Mouse (Mus musculus) adrenal gland, postnatal 0 days (tissue): ENCODE measurements around the gene Klf2. TPM values are rescaled to one million over a fixed set of nuclear protein-coding genes. Genes with fewer than 3 reads are reported as not detected.

ENCODE experiments used
- polyA plus RNA-seq: library from polyadenylated mRNA; unstranded; fragments of >200 nt; fragmentation: Nextera tagmentation; extraction: Ambion mirVana; gene quantifications from 2 replicates; pipeline ENCODE4 v1.2.1, GENCODE M21; 2015

The Klf2 gene
- 23.2 and 28.6 TPM in 2 replicates for polyA plus RNA-seq

DNA sequence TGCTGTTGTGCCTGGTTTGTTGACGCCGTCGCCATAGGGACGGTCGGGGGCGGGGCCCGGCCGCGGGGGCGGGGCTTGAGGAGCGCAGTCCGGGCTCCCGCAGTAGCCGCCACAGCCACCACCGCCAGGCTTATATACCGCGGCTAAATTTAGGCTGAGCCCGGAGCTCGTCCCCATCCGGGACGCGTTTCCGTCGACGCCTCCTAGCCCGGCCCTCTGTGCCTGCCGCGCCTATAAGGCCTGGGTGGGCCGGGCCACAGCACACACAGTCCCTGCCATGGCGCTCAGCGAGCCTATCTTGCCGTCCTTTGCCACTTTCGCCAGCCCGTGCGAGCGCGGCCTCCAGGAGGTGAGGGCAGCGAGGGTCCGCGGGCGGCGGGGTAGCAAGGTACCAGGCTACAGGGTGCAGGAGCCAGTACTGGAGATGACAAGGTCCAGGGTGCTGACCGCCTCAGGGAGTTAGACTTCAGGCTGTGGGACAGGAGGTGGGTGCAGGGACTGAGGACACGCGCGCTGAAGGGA is at the start of gene Klf2:
TSS of gene Klf2 (plus strand) at position 233 of the 522 bp plus-strand sequence.

DNA sequence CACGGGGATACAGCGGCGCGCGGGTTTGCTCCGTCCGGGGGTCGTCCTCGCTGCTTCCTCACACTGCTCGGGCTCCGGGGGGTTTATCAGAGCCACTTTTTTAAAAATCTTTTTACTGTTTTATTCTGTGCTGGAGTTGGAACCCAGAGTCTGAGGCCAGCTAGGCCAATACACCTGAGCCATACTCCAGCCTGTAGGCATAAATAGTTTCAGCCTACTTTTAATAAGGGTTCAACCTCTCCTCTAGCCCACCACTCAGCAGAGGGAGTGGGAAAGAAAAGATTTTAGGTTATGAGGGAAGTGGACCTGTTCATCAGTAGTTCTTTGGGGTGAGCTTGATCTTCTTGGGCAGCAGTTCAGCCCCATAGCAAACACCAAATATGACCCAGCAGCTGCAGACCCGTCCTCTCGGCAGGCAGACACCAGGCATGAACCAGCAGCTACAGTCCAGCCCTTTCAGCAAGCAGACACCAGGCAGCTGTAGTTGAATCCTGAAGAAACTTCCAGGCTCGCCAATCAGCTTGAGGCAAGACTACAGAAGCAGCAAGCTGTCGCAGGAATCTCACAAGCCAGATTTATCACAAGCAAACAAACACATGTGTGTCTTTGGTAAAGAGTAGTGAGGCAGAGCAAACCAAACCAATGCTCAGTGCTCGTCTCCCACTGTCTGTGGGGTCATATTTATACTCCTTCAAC is 13.5 kb upstream of the Klf2 start, which contains the start of gene Gm10282:
TSS of gene Gm10282 (minus strand) at position 51 of the 696 bp plus-strand sequence.

Other genes starting within 250 kb of the Klf2 start
- not detected in 2 replicates for gene Olfr373, start 235.9 kb upstream of the Klf2 start, polyA plus RNA-seq
- gene Olfr374, start 212.0 kb upstream of the Klf2 start, polyA plus RNA-seq = 0.03 TPM in 1 of 2 replicates, not detected in the other
- 309 and 335 TPM in 2 replicates for gene Tpm4, start 184.1 kb upstream of the Klf2 start, polyA plus RNA-seq
- gene Rab8a, start 157.8 kb upstream of the Klf2 start, polyA plus RNA-seq = 75.7 and 78.6 TPM in 2 replicates
- 0.17 and 0.26 TPM in 2 replicates for gene Hsh2d, start 129.4 kb upstream of the Klf2 start, polyA plus RNA-seq
- gene Cib3, start 106.2 kb upstream of the Klf2 start, polyA plus RNA-seq = 0.17 and 0.25 TPM in 2 replicates
- not detected in 2 replicates for gene Gm11034, start 105.4 kb upstream of the Klf2 start, polyA plus RNA-seq
- 81.4 and 84.4 TPM in 2 replicates for gene Fam32a, start 99.3 kb upstream of the Klf2 start, polyA plus RNA-seq
- gene Ap1m1, start 79.0 kb upstream of the Klf2 start, polyA plus RNA-seq = 77.1 and 78.9 TPM in 2 replicates
- gene Gm10282, start 13.8 kb upstream of the Klf2 start, polyA plus RNA-seq = 11.5 and 11.9 TPM in 2 replicates
- gene Eps15l1, start 102.4 kb downstream of the Klf2 start, polyA plus RNA-seq = 18.9 and 24.4 TPM in 2 replicates
- 3.6 and 5.1 TPM in 2 replicates for gene Calr3, start 124.8 kb downstream of the Klf2 start, polyA plus RNA-seq
- 8.9 and 9.4 TPM in 2 replicates for gene 1700030K09Rik, start 124.8 kb downstream of the Klf2 start, polyA plus RNA-seq
- 29.3 and 30.1 TPM in 2 replicates for gene Cherp, start 156.2 kb downstream of the Klf2 start, polyA plus RNA-seq
- gene Slc35e1, start 173.6 kb downstream of the Klf2 start, polyA plus RNA-seq = 7.9 and 9.8 TPM in 2 replicates
- gene Med26, start 229.2 kb downstream of the Klf2 start, polyA plus RNA-seq = 7.4 and 11.5 TPM in 2 replicates